Mouse (Mus musculus) CH12.LX (cell line): ENCODE results near the gene Dnase2b. TPM values are rescaled to one million over a fixed set of nuclear protein-coding genes. Genes with fewer than 3 reads are reported as not detected.

Experiments used
- DNase-seq: peaks from one replicate; pipeline ENCODE4 v3.0.0-alpha.2; 2013; ENCODE audit errors: extremely low read depth
- H3K27ac ChIP-seq: 2 replicates; pipeline ENCODE4 v1.5.1; 2012; ENCODE audit warnings: low read depth, mild to moderate bottlenecking, control low read depth, moderate library complexity; ENCODE audit not compliant: insufficient read depth
- H3K27me3 ChIP-seq: replicated peaks from 2 replicates; pipeline ENCODE3; 2012; ENCODE audit warnings: inconsistent platforms
- H3K36me3 ChIP-seq, 2 experiments: replicated peaks in 1 of 2; 2 replicates each; pipeline versions ENCODE3 to v1.6.1; 2012; ENCODE audit warnings: inconsistent platforms in 1 of 2, low read length in 1 of 2, mild to moderate bottlenecking in 1 of 2, mixed read lengths in 1 of 2, moderate library complexity in 1 of 2; ENCODE audit not compliant: control insufficient read depth in 1 of 2, insufficient read depth in 1 of 2
- H3K4me1 ChIP-seq, 2 experiments: 2 replicates each; pipeline ENCODE4 v1.6.1; 2012; ENCODE audit warnings: inconsistent platforms in 1 of 2, moderate library complexity in 1 of 2; ENCODE audit not compliant: insufficient read depth in 2 of 2, control insufficient read depth in 1 of 2
- H3K4me2 ChIP-seq: 2 replicates; pipeline ENCODE4 v1.6.1; 2012; ENCODE audit warnings: low read depth, mild to moderate bottlenecking, control low read depth; ENCODE audit not compliant: poor library complexity, insufficient read depth, severe bottlenecking
- H3K4me3 ChIP-seq, 3 experiments: fragments of 150-350 bp in 1 of 3; sonication (generic) in 1 of 3; replicated peaks in 1 of 3; 2 replicates each; pipeline versions ENCODE3 to v1.5.1; 2011 to 2012; ENCODE audit warnings: low read depth in 2 of 3, low read length in 2 of 3, mild to moderate bottlenecking in 2 of 3, moderate library complexity in 2 of 3, control low read depth in 1 of 3, improper control_type of control experiment in 1 of 3, inconsistent platforms in 1 of 3, mixed read lengths in 1 of 3; ENCODE audit not compliant: poor library complexity in 1 of 3
- H3K79me2 ChIP-seq: replicated peaks from 2 replicates; pipeline ENCODE4 v1.6.1; 2012; ENCODE audit warnings: mild to moderate bottlenecking, moderate library complexity; ENCODE audit not compliant: control insufficient read depth, poor library complexity, insufficient read depth, severe bottlenecking; ENCODE audit errors: extremely low read depth
- H3K9ac ChIP-seq: 2 replicates; pipeline ENCODE4 v1.6.1; 2012; ENCODE audit warnings: low read depth, mild to moderate bottlenecking, control low read depth, moderate library complexity; ENCODE audit not compliant: insufficient read depth
- H3K9me3 ChIP-seq: replicated peaks from 2 replicates; pipeline ENCODE3; 2012; ENCODE audit warnings: low read length, inconsistent platforms, mixed read lengths
- CHD1 ChIP-seq: IDR thresholded peaks from 2 replicates; pipeline ENCODE4 v1.6.1; 2012; ENCODE audit warnings: low read depth, low read length, improper control_type of control experiment, inconsistent platforms
- JUN ChIP-seq: IDR thresholded peaks from 2 replicates; pipeline ENCODE4 v1.6.1; 2011; ENCODE audit warnings: low read depth, mild to moderate bottlenecking, low read length, improper control_type of control experiment, moderate library complexity; ENCODE audit not compliant: insufficient read depth
- dilution Hi-C: fragments of 300-500 bp; cut with MboI; formaldehyde crosslinking; loops from 2 replicates; pipeline ENCODE4 v1.14.3; 2020; ENCODE audit warnings: low sequenced_read_pairs; ENCODE audit not compliant: extremely low pct_unique_long_range_greater_than_20kb, extremely low pct_ligation_motif_present
- in situ Hi-C: fragments of 300-500 bp; cut with MboI; formaldehyde crosslinking; loops from 3 replicates; pipeline ENCODE4 v1.14.3; 2019; ENCODE audit warnings: low sequenced_read_pairs, low pct_ligation_motif_present, low pct_unique_long_range_greater_than_20kb, mixed read lengths
- polyA plus RNA-seq: library from polyadenylated mRNA; unstranded; fragments of >175 nt; gene quantifications from 2 replicates; pipeline ENCODE4 v1.2.1, GENCODE M21; 2012; ENCODE audit warnings: low read depth; ENCODE audit not compliant: insufficient read length
- total RNA-seq, 2 experiments: library from RNA; depleted of rRNA; stranded (reverse); fragments of 300-350 nt in 1 of 2; fragments of >200 nt in 1 of 2; gene quantifications; 2 replicates each; pipeline ENCODE4 v1.2.3; 2012 to 2014

Dnase2b gene
- total and polyA plus RNA-seq, 3 experiments: not detected

- no peak overlapping the region for H3K4me2 ChIP-seq
- no peaks in the 10 kb centered on the region for H3K9me3 ChIP-seq
- H3K79me2 ChIP-seq: no peaks in the 10 kb centered on the region
- no peaks in the 10 kb centered on the region for H3K36me3 ChIP-seq
- no peaks in the 10 kb centered on the region for H3K27me3 ChIP-seq
- TF ChIP-seq CHD1 (no peak), JUN (no peak)
- in situ Hi-C loops: no loop called here
- H3K9ac ChIP-seq: no peak overlapping the region
- DNase-seq: no peak
- no peak overlapping the region for H3K27ac ChIP-seq
- dilution Hi-C loops: no loop called here
- H3K4me3 ChIP-seq: no peak overlapping the region
- H3K4me1 ChIP-seq: 0 out of 4 replicates have a peak, but pooled peaks cover 0 to 8% of the 10 kb centered on the region in 2 experiments
Measured at GRCm38 (mm10) chr3:146534986-146535385, 80.4 kb downstream of the Dnase2b start.

Other genes starting within 250 kb of the Dnase2b start
- 29.2 and 32.6 TPM in 2 replicates for gene Ssx2ip, start 211.0 kb downstream of the Dnase2b start, total RNA-seq (2012; rRNA removed)
- 31.9 and 39.9 TPM in 2 replicates for gene Ssx2ip, start 211.0 kb downstream of the Dnase2b start, total RNA-seq (2014; rRNA removed)
- gene Ssx2ip, start 211.0 kb downstream of the Dnase2b start, polyA plus RNA-seq: 28.0 and 31.3 TPM in 2 replicates
- gene Ctbs, start 165.8 kb downstream of the Dnase2b start, total RNA-seq (2012; rRNA removed): 17.1 and 21.4 TPM in 2 replicates
- 48.8 and 56.9 TPM in 2 replicates for gene Ctbs, start 165.8 kb downstream of the Dnase2b start, total RNA-seq (2014; rRNA removed)
- gene Ctbs, start 165.8 kb downstream of the Dnase2b start, polyA plus RNA-seq: 26.5 and 33.5 TPM in 2 replicates
- gene Spata1, start 115.8 kb downstream of the Dnase2b start, total RNA-seq (2012; rRNA removed): 1.3 and 2.0 TPM in 2 replicates
- 1.4 and 1.8 TPM in 2 replicates for gene Spata1, start 115.8 kb downstream of the Dnase2b start, total RNA-seq (2014; rRNA removed)
- gene Spata1, start 115.8 kb downstream of the Dnase2b start, polyA plus RNA-seq: 2.6 and 2.9 TPM in 2 replicates
- 397 and 398 TPM in 2 replicates for gene Gng5, start 115.8 kb downstream of the Dnase2b start, total RNA-seq (2012; rRNA removed)
- 630 and 677 TPM in 2 replicates for gene Gng5, start 115.8 kb downstream of the Dnase2b start, total RNA-seq (2014; rRNA removed)
- gene Gng5, start 115.8 kb downstream of the Dnase2b start, polyA plus RNA-seq: 447 and 603 TPM in 2 replicates
- 100 and 121 TPM in 2 replicates for gene Rpf1, start 94.2 kb downstream of the Dnase2b start, total RNA-seq (2012; rRNA removed)
- 262 and 300 TPM in 2 replicates for gene Rpf1, start 94.2 kb downstream of the Dnase2b start, total RNA-seq (2014; rRNA removed)
- gene Rpf1, start 94.2 kb downstream of the Dnase2b start, polyA plus RNA-seq: 185 and 207 TPM in 2 replicates
- gene Uox, start 45.2 kb downstream of the Dnase2b start, total RNA-seq (2012; rRNA removed): not detected in 2 replicates
- gene Uox, start 45.2 kb downstream of the Dnase2b start, total RNA-seq (2014; rRNA removed): not detected in 2 replicates
- gene Uox, start 45.2 kb downstream of the Dnase2b start, polyA plus RNA-seq: not detected in 2 replicates
- gene 4930503B20Rik, start 35.7 kb upstream of the Dnase2b start, total RNA-seq (2012; rRNA removed): not detected in 2 replicates
- not detected in 2 replicates for gene 4930503B20Rik, start 35.7 kb upstream of the Dnase2b start, total RNA-seq (2014; rRNA removed)
- gene 4930503B20Rik, start 35.7 kb upstream of the Dnase2b start, polyA plus RNA-seq: not detected in 2 replicates
- not detected in 2 replicates for gene Samd13, start 70.0 kb upstream of the Dnase2b start, total RNA-seq (2012; rRNA removed)
- gene Samd13, start 70.0 kb upstream of the Dnase2b start, total RNA-seq (2014; rRNA removed): not detected in 2 replicates
- not detected in 2 replicates for gene Samd13, start 70.0 kb upstream of the Dnase2b start, polyA plus RNA-seq
- 29.0 and 33.1 TPM in 2 replicates for gene Prkacb, start 197.4 kb upstream of the Dnase2b start, total RNA-seq (2012; rRNA removed)
- 65.1 and 70.3 TPM in 2 replicates for gene Prkacb, start 197.4 kb upstream of the Dnase2b start, total RNA-seq (2014; rRNA removed)
- 61.8 and 62.1 TPM in 2 replicates for gene Prkacb, start 197.4 kb upstream of the Dnase2b start, polyA plus RNA-seq
- 1.9 and 3.9 TPM in 2 replicates for gene Ttll7, start 236.8 kb upstream of the Dnase2b start, total RNA-seq (2012; rRNA removed)
- gene Ttll7, start 236.8 kb upstream of the Dnase2b start, total RNA-seq (2014; rRNA removed): 2.0 TPM in 2 replicates
- gene Ttll7, start 236.8 kb upstream of the Dnase2b start, polyA plus RNA-seq: 1.1 and 1.7 TPM in 2 replicates